Mouse (Mus musculus) layer of hippocampus, postnatal 10 days (tissue): ENCODE measurements around the gene Slc2a10. TPM values are rescaled to one million over a fixed set of nuclear protein-coding genes. Genes with fewer than 3 reads are reported as not detected.
"Not testable (repeated sequence)": the region's sequence is repeated elsewhere in the genome, so short reads cannot be mapped to it uniquely, and the experiment has no call there.

ENCODE experiments used
- DNase-seq, 2 experiments: peaks; one replicate each; pipeline ENCODE4 v3.0.0; 2021; ENCODE audit warnings: low spot score in 2 of 2
- total RNA-seq, 2 experiments: library from RNA; stranded (reverse); gene quantifications; 2 replicates each; pipeline ENCODE4 v1.2.3; 2021

Gene Slc2a10
- total RNA-seq, 2 experiments from 2014 or later: 0.96 to 1.7 TPM

- DNase-seq: no peak
Observed at GRCm38 (mm10) chr2:165497706-165498275, 5.8 kb upstream of the Slc2a10 start.

GRCm38 (mm10) chr2:165498816-165499215 is 4.8 kb upstream of the Slc2a10 start:
- no peak for DNase-seq

- DNase-seq: no peak
Observed at GRCm38 (mm10) chr2:165509686-165510085, 6.1 kb downstream of the Slc2a10 start.

- no peak for DNase-seq
Observed at GRCm38 (mm10) chr2:165510466-165510865, 6.9 kb downstream of the Slc2a10 start.

- DNase-seq: not testable (repeated sequence)
Observed at GRCm38 (mm10) chr2:165510914-165511458, 7.4 kb downstream of the Slc2a10 start.

- not testable (repeated sequence) for DNase-seq
Observed at GRCm38 (mm10) chr2:165511530-165511929, 7.9 kb downstream of the Slc2a10 start.

- no peak for DNase-seq
Observed at GRCm38 (mm10) chr2:165512426-165512825, 8.8 kb downstream of the Slc2a10 start.

- DNase-seq: no peak
Observed at GRCm38 (mm10) chr2:165512870-165513600, 9.4 kb downstream of the Slc2a10 start.

- DNase-seq: no peak
Observed at GRCm38 (mm10) chr2:165515178-165515728, 11.7 kb downstream of the Slc2a10 start.

- DNase-seq: peak in 1 of 2 experiments; percentile 39
Observed at GRCm38 (mm10) chr2:165525609-165526008, 22.0 kb downstream of the Slc2a10 start.

GRCm38 (mm10) chr2:165529106-165529505 is 25.5 kb downstream of the Slc2a10 start:
- peak; percentile 83 to 86 for DNase-seq

GRCm38 (mm10) chr2:165533789-165534188 is 30.2 kb downstream of the Slc2a10 start:
- no peak for DNase-seq

GRCm38 (mm10) chr2:165540975-165541374 is 37.4 kb downstream of the Slc2a10 start:
- DNase-seq: no peak

GRCm38 (mm10) chr2:165542939-165543669 is 39.5 kb downstream of the Slc2a10 start:
- no peak for DNase-seq

- no peak for DNase-seq
Observed at GRCm38 (mm10) chr2:165543670-165544016, 40.1 kb downstream of the Slc2a10 start.

- DNase-seq: no peak
Observed at GRCm38 (mm10) chr2:165545687-165546086, 42.1 kb downstream of the Slc2a10 start.

- no peak for DNase-seq
Observed at GRCm38 (mm10) chr2:165546341-165546740, 42.8 kb downstream of the Slc2a10 start.

GRCm38 (mm10) chr2:165547410-165547809 is 43.8 kb downstream of the Slc2a10 start:
- peak; percentile 62 to 74 for DNase-seq

- DNase-seq: peak in 1 of 2 experiments; percentile 40
Observed at GRCm38 (mm10) chr2:165548627-165549026, 45.0 kb downstream of the Slc2a10 start.

GRCm38 (mm10) chr2:165550410-165550809 is 46.8 kb downstream of the Slc2a10 start:
- not testable (repeated sequence) for DNase-seq

- no peak for DNase-seq
Observed at GRCm38 (mm10) chr2:165554066-165554465, 50.5 kb downstream of the Slc2a10 start.

- no peak for DNase-seq
Observed at GRCm38 (mm10) chr2:165557278-165557677, 53.7 kb downstream of the Slc2a10 start.
